Mouse (Mus musculus) embryonic facial prominence, embryonic 14.5 days (tissue): ENCODE data around the gene Pdp2. TPM values are rescaled to one million over a fixed set of nuclear protein-coding genes. Genes with fewer than 3 reads are reported as not detected.

Experiments used
- ATAC-seq: fragments of 200-750 bp; cut with Nextera tagmentation; 2 replicates; pipeline ENCODE4 v1.8.0; 2017; ENCODE audit warnings: low read depth, moderate number of reproducible peaks, moderate TSS enrichment
- DNase-seq: peaks from one replicate; pipeline ENCODE4 v3.0.0-alpha.2; 2015; ENCODE audit warnings: low spot score
- H3K27ac ChIP-seq: fragments of 300-500 bp; sonication (generic); replicated peaks from 2 replicates; pipeline ENCODE4 v1.5.1; 2014; ENCODE audit warnings: low read depth, mild to moderate bottlenecking, low read length, moderate library complexity
- H3K27me3 ChIP-seq: fragments of 300-500 bp; sonication (generic); replicated peaks from 2 replicates; pipeline ENCODE4 v1.6.1; 2014; ENCODE audit warnings: low read length; ENCODE audit not compliant: control insufficient read depth, insufficient read depth
- H3K36me3 ChIP-seq: fragments of 300-500 bp; sonication (generic); 2 replicates; pipeline ENCODE4 v1.6.1; 2014; ENCODE audit warnings: low read length, mixed read lengths; ENCODE audit not compliant: control insufficient read depth, insufficient read depth
- H3K4me1 ChIP-seq: fragments of 300-500 bp; sonication (generic); 2 replicates; pipeline ENCODE4 v1.6.1; 2014; ENCODE audit warnings: antibody characterized with exemption, low read length; ENCODE audit not compliant: control insufficient read depth, insufficient read depth
- H3K4me2 ChIP-seq: fragments of 300-500 bp; sonication (generic); 2 replicates; pipeline ENCODE4 v1.6.1; 2014; ENCODE audit warnings: low read depth, mild to moderate bottlenecking, low read length, moderate library complexity, mixed read lengths
- H3K4me3 ChIP-seq: fragments of 300-500 bp; sonication (generic); 2 replicates; pipeline ENCODE4 v1.5.1; 2014; ENCODE audit warnings: low read depth, mild to moderate bottlenecking, low read length
- H3K9ac ChIP-seq: fragments of 300-500 bp; sonication (generic); 2 replicates; pipeline ENCODE4 v1.6.1; 2014; ENCODE audit warnings: low read depth, mild to moderate bottlenecking, low read length, moderate library complexity, mixed read lengths
- H3K9me3 ChIP-seq: fragments of 300-500 bp; sonication (generic); 2 replicates; pipeline ENCODE4 v1.6.1; 2016; ENCODE audit warnings: low read length; ENCODE audit not compliant: control insufficient read depth
- WGBS: fragments of 180-500 bp; shearing (Covaris S2); extraction: QIAGEN DNeasy Blood & Tissue Kit; methylation state at CpG from one replicate; pipeline ENCODE4 v1.1.7; 2014; 5-methylcytosine and 5-hydroxymethylcytosine counted together
- polyA plus RNA-seq: library from polyadenylated mRNA; unstranded; fragments of >200 nt; fragmentation: Nextera tagmentation; extraction: Ambion mirVana; gene quantifications from 2 replicates; pipeline ENCODE4 v1.2.1, GENCODE M21; 2014

The Pdp2 gene
- polyA plus RNA-seq: 8.1 and 8.2 TPM in 2 replicates

DNA sequence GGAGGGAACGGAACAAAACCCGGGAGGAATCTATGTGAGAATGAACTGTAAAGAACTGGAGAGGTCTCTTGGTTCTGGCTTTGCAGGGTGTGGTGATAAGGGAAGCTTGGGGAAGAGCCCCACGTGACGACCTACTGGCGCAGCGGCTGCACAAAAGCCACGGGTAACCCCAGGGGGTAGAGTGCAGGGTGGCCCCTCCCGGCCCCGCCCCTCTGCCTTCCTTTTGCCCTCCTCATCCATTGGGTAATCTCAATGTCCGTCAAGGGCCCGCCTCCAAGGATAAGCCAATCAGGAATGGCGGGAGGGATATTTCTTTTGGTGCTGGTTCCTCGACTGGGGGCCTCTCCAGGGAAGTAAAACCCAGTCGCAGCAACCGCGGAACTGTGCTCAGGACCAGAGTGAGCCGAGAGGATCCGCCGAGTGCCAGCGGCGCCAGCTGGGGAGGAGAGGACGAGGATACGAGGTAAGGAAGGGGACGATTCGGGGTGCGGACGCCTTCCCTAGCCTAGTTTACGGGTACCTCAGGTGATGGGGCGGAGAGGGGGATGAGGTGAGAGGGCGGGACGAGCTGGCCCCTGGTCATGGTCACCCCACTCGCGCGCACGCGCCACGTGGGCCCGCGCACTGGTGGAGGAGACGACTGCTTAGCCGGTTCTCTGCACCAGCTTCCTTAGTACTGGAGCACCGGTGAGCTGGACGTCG, at the start of gene Pdp2:
Gene Pdp2, plus strand, starts transcription at position 319 of the 702 bp plus-strand sequence.
- WGBS: under 1% methylated on average over 41 of the region's 44 CpGs
- Histone ChIP-seq H3K27me3 (no peaks in the 10 kb centered on the region), H3K4me2 (peak within 1 kb of the TSS; percentile 88), H3K27ac (peak within 1 kb of the TSS; percentile 84), H3K9ac (peak within 1 kb of the TSS; percentile 72), H3K4me3 (peak within 1 kb of the TSS; percentile 65), H3K36me3 (peaks cover 29% of the 10 kb centered on the region), H3K9me3 (no peaks in the 10 kb centered on the region), H3K4me1 (peaks cover 6% of the 10 kb centered on the region)
- peak; percentile 97 for ATAC-seq
- DNase-seq: peak; percentile 97

DNA sequence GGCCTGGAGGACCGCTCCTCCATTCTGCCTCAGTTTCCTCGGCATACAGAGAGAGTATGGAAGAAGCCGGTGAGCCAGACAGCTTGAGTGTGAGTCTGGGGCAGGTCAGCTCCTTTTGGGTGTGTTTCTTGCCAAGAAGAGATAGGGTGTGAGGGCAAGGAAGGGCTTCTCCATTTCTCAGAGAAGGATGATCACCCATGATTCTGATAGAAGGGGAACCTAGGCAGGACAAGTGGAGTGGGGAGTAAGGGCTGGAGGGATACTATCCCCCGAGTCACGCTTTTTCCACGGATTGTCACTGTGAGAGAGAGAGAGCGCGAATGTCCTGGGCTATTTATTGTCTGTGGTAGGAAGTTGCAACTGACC, 49.8 kb upstream of the Pdp2 start:
- H3K4me3 ChIP-seq: peak overlapping the region; percentile 47
- peaks cover 53% of the 10 kb centered on the region for H3K27me3 ChIP-seq
- no peak overlapping the region for H3K27ac ChIP-seq
- no peaks in the 10 kb centered on the region for H3K36me3 ChIP-seq
- no peaks in the 10 kb centered on the region for H3K9me3 ChIP-seq
- ATAC-seq (no peak), DNase-seq (no peak)
- WGBS: 14% methylated on average over 8 of the region's 8 CpGs
- H3K4me2 ChIP-seq: peak overlapping the region; percentile 95
- H3K9ac ChIP-seq: no peak overlapping the region
- 0 out of 2 replicates have a peak, but pooled peaks cover 5% of the 10 kb centered on the region for H3K4me1 ChIP-seq

DNA sequence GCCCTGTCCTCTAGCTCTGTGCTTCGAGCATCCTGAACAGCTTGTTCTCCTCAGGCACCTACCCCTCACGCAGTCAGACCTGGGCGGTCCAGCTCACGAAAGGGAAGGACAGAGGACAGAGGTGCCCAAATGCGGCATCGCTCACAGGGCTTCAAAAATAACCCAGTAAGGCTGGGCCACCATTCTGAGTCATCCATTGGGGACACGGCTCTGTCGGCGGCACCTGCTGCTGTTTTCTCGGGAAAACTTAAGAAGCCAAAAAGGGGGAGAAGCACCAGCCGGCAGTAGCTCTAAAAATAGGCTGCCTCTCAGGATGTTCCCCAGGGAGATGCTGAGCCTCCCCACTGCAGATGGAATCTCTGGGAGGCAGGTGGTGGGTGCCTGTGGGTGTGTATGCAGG, 49.1 kb upstream of the Pdp2 start:
- Histone ChIP-seq H3K9ac (no peak overlapping the region), H3K4me3 (no peak overlapping the region), H3K4me2 (no peak overlapping the region), H3K9me3 (no peaks in the 10 kb centered on the region), H3K27me3 (peaks cover 53% of the 10 kb centered on the region), H3K4me1 (0 out of 2 replicates have a peak, but pooled peaks cover 5% of the 10 kb centered on the region), H3K27ac (no peak overlapping the region), H3K36me3 (no peaks in the 10 kb centered on the region)
- ATAC-seq: no peak
- peak; percentile 4 for DNase-seq
- 9% methylated on average over 11 of the region's 11 CpGs for WGBS

DNA sequence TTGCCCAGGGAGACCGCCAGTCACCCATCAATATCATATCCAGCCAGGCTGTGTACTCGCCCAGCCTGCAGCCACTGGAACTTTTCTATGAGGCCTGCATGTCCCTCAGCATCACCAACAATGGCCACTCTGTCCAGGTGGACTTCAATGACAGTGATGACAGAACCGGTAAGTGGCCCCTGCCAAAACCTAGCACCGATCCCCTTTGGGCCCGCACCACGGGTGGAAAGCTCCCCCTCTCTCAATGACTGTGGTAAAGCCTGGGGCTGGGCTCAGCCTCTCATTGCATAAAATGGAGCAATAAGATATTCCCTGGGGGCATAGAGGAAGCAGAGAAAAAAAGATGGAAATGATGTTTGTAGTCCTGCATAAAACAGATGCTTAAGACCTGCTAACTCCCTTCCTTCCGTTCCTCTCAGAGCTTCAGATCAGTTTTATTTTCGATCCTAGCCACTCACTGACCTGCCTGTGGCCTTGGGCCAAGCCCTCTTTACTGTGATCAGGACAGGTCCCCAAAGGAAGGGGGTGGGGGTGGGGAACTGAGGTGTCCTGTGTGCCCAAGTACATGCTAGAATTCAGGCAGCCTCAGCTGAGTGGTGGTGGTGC, 47.7 kb upstream of the Pdp2 start:
- ATAC-seq: no peak
- Histone ChIP-seq H3K27ac (no peak overlapping the region), H3K9me3 (no peaks in the 10 kb centered on the region), H3K27me3 (peaks cover 53% of the 10 kb centered on the region), H3K36me3 (no peaks in the 10 kb centered on the region), H3K4me1 (0 out of 2 replicates have a peak, but pooled peaks cover 5% of the 10 kb centered on the region), H3K9ac (no peak overlapping the region), H3K4me3 (no peak overlapping the region), H3K4me2 (no peak overlapping the region)
- 60% methylated on average over 8 of the region's 8 CpGs for WGBS
- DNase-seq: no peak

DNA sequence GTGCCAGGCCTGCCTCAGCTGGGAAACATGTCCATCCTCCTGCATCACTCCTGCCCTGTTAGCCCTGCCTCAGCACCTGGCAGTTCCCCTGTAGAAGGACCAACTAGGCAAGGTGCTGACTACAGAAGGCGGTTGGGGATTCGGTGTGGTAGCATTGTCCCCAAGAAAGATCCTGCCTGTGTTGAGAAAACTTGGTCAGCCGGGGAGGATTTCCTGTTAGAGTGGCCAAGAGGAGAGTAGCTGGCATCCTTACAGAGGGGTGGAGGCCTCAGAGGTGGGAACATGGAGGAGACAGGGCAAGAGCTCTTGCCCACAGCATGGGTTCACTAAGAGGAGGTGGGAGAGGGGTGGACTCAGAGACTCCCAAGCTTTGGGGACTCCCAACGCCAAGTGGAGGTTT, 36.1 kb upstream of the Pdp2 start:
- Histone ChIP-seq H3K4me3 (no peak overlapping the region), H3K4me2 (no peak overlapping the region), H3K36me3 (no peaks in the 10 kb centered on the region), H3K9me3 (no peaks in the 10 kb centered on the region), H3K9ac (no peak overlapping the region), H3K27me3 (no peaks in the 10 kb centered on the region), H3K4me1 (no peaks in the 10 kb centered on the region), H3K27ac (no peak overlapping the region)
- DNase-seq: no peak
- ATAC-seq: no peak
- 89% methylated on average over 4 of the region's 4 CpGs for WGBS

DNA sequence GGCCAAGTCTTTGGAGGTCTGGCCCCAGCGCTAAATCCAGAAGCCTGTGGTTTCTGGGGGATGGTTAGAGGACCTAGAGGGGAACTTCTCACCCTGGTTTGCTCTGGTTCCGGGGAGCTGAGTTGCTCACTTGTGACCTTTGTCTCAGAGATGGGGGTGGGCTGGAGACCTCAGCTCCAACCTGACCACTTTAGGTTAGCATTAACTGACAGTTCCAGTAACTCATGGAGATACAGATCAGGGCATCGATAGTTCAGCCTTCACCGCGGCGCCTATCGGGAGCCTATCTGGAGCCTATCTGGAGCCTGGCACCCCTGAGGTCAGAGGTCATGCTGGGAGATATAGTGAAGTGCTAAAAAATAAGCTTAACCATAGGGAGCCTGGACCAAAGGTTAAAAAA, 34.0 kb upstream of the Pdp2 start:
- H3K9ac ChIP-seq: no peak overlapping the region
- DNase-seq (no peak), ATAC-seq (no peak)
- no peaks in the 10 kb centered on the region for H3K36me3 ChIP-seq
- H3K27me3 ChIP-seq: no peaks in the 10 kb centered on the region
- no peaks in the 10 kb centered on the region for H3K9me3 ChIP-seq
- 76% methylated on average over 7 of the region's 7 CpGs for WGBS
- H3K4me2 ChIP-seq: no peak overlapping the region
- no peak overlapping the region for H3K27ac ChIP-seq
- H3K4me1 ChIP-seq: no peaks in the 10 kb centered on the region
- H3K4me3 ChIP-seq: no peak overlapping the region

DNA sequence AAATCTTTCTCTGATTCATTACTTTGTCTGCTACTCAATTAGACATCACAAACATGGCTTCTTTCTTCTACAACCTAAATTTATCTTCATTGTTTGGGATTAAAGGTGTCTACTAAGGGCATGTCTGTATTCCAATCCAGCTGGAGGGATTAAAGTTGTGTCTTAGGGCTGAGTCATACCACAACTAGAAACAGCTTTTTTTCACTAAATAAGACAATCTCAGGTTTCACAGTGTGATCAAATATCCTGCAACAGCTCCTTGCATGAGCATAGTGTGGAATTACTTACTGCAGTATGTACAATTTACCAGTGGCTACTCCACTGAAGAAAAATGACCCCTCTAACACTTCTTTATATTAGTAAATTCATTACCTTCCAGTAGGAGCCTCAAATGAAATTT, 30.5 kb upstream of the Pdp2 start:
- no peak for ATAC-seq
- no peak overlapping the region for H3K27ac ChIP-seq
- no peaks in the 10 kb centered on the region for H3K27me3 ChIP-seq
- H3K4me3 ChIP-seq: no peak overlapping the region
- H3K9ac ChIP-seq: no peak overlapping the region
- H3K4me2 ChIP-seq: no peak overlapping the region
- no peaks in the 10 kb centered on the region for H3K9me3 ChIP-seq
- no peaks in the 10 kb centered on the region for H3K36me3 ChIP-seq
- DNase-seq: no peak
- H3K4me1 ChIP-seq: no peaks in the 10 kb centered on the region

DNA sequence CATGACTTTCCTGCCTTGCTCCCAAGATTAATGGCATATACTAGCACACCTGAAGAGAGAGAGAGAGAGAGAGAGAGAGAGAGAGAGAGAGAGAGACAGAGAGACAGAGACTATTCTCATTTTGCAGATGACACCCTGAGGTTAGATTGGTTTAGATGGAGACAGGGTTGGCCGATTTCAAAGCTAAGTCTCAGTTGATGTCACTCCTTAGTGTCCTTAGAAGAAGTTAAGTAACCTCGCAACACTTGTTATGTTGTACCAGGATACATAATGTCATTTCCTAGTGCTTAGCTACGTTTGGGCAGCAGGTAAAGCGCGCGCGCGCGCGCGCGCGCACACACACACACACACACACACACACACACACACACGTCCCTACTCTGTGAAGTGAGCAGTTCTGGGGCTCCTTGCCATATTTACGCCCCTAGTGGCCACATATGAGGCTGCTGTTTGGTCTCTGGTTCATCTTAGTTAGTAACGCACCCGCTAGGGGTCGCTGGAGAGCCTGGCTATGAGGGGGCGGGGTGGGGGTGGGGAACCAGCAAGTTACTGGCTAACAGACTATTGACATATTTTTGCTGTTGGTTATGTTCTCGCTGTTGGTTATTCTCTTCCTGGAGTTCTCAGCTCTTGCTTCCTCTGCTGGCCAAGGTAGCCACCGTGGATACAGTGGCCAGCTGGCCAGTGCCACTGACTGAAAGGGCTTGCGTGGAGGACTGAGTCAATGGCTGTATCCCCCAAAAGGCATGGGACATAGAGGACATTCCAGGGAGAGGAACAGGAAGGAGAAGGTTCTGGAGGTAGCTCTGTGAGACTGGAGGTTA, 26.4 kb upstream of the Pdp2 start:
- no peak overlapping the region for H3K27ac ChIP-seq
- no peak overlapping the region for H3K4me3 ChIP-seq
- peak overlapping the region; percentile 32; the same call in 1 of the 2 replicates for H3K4me2 ChIP-seq
- H3K27me3 ChIP-seq: no peaks in the 10 kb centered on the region
- ATAC-seq: peak; percentile 92
- no peaks in the 10 kb centered on the region for H3K36me3 ChIP-seq
- no peak overlapping the region for H3K9ac ChIP-seq
- H3K4me1 ChIP-seq: no peaks in the 10 kb centered on the region
- DNase-seq: peak; percentile 91
- WGBS: 22% methylated on average over 15 of the region's 22 CpGs
- H3K9me3 ChIP-seq: no peaks in the 10 kb centered on the region
